Mouse (Mus musculus) intestine, embryonic 16.5 days (tissue): ENCODE data around the gene Tsks. TPM values are rescaled to one million over a fixed set of nuclear protein-coding genes. Genes with fewer than 3 reads are reported as not detected.

Source experiments
- polyA plus RNA-seq: library from polyadenylated mRNA; unstranded; fragments of >200 nt; fragmentation: Nextera tagmentation; extraction: Ambion mirVana; gene quantifications from 2 replicates; pipeline ENCODE4 v1.2.1, GENCODE M21; 2015

Gene Tsks
- polyA plus RNA-seq, 1 experiment from 2014 or later: not detected

Other genes with a start within 250 kb of the Tsks start
- not detected in 2 replicates for gene Izumo2, start 234.5 kb upstream of the Tsks start, polyA plus RNA-seq
- gene Vrk3, start 194.8 kb upstream of the Tsks start, polyA plus RNA-seq: 47.3 and 48.5 TPM in 2 replicates
- 1.8 and 2.0 TPM in 2 replicates for gene Zfp473, start 192.2 kb upstream of the Tsks start, polyA plus RNA-seq
- 78.7 and 87.8 TPM in 2 replicates for gene Nup62, start 127.1 kb upstream of the Tsks start, polyA plus RNA-seq
- 1.5 and 1.8 TPM in 2 replicates for gene Il4i1, start 126.8 kb upstream of the Tsks start, polyA plus RNA-seq
- gene Atf5, start 126.5 kb upstream of the Tsks start, polyA plus RNA-seq: 4.9 and 5.5 TPM in 2 replicates
- 105 and 107 TPM in 2 replicates for gene Akt1s1, start 94.2 kb upstream of the Tsks start, polyA plus RNA-seq
- 73.6 and 77.9 TPM in 2 replicates for gene Tbc1d17, start 94.1 kb upstream of the Tsks start, polyA plus RNA-seq
- gene Pnkp, start 86.1 kb upstream of the Tsks start, polyA plus RNA-seq: 26.6 and 30.6 TPM in 2 replicates
- 71.8 and 159 TPM in 2 replicates for gene Ptov1, start 73.4 kb upstream of the Tsks start, polyA plus RNA-seq
- 86.6 and 98.5 TPM in 2 replicates for gene Med25, start 50.5 kb upstream of the Tsks start, polyA plus RNA-seq
- gene Fuz, start 47.1 kb upstream of the Tsks start, polyA plus RNA-seq: 18.2 and 19.4 TPM in 2 replicates
- 56.8 and 61.2 TPM in 2 replicates for gene Ap2a1, start 13.7 kb upstream of the Tsks start, polyA plus RNA-seq
- 14.0 and 14.2 TPM in 2 replicates for gene Cpt1c, start 31.6 kb downstream of the Tsks start, polyA plus RNA-seq
- 363 and 439 TPM in 2 replicates for gene Prmt1, start 43.4 kb downstream of the Tsks start, polyA plus RNA-seq
- gene Irf3, start 54.4 kb downstream of the Tsks start, polyA plus RNA-seq: 96.1 and 115 TPM in 2 replicates
- 33.0 and 36.9 TPM in 2 replicates for gene Bcl2l12, start 55.5 kb downstream of the Tsks start, polyA plus RNA-seq
- 20.1 and 23.2 TPM in 2 replicates for gene Scaf1, start 73.2 kb downstream of the Tsks start, polyA plus RNA-seq
- 61.4 and 62.6 TPM in 2 replicates for gene Rras, start 74.8 kb downstream of the Tsks start, polyA plus RNA-seq
- gene Prr12, start 109.7 kb downstream of the Tsks start, polyA plus RNA-seq: 6.3 and 6.4 TPM in 2 replicates
- gene Nosip, start 119.2 kb downstream of the Tsks start, polyA plus RNA-seq: 54.0 and 56.0 TPM in 2 replicates
- 38.3 and 40.4 TPM in 2 replicates for gene Prrg2, start 119.5 kb downstream of the Tsks start, polyA plus RNA-seq
- 237 and 260 TPM in 2 replicates for gene Rcn3, start 149.0 kb downstream of the Tsks start, polyA plus RNA-seq
- 334 and 458 TPM in 2 replicates for gene Fcgrt, start 160.6 kb downstream of the Tsks start, polyA plus RNA-seq
- gene Rps11, start 181.2 kb downstream of the Tsks start, polyA plus RNA-seq: 1,613 and 1,701 TPM in 2 replicates
- gene Rpl13a, start 185.6 kb downstream of the Tsks start, polyA plus RNA-seq: 1,233 and 1,311 TPM in 2 replicates
- 0.20 TPM in 1 of 2 replicates, not detected in the other for gene Gm45713, start 193.0 kb downstream of the Tsks start, polyA plus RNA-seq
- gene Flt3l, start 193.2 kb downstream of the Tsks start, polyA plus RNA-seq: 2.2 and 2.5 TPM in 2 replicates
- 90.9 and 96.5 TPM in 2 replicates for gene Pih1d1, start 211.1 kb downstream of the Tsks start, polyA plus RNA-seq
- gene Aldh16a1, start 211.4 kb downstream of the Tsks start, polyA plus RNA-seq: 106 and 110 TPM in 2 replicates
- gene Slc17a7, start 220.7 kb downstream of the Tsks start, polyA plus RNA-seq: 0.13 TPM in 1 of 2 replicates, not detected in the other
- not detected in 2 replicates for gene Gfy, start 236.4 kb downstream of the Tsks start, polyA plus RNA-seq
- gene Pth2, start 237.8 kb downstream of the Tsks start, polyA plus RNA-seq: not detected in 2 replicates